Mouse (Mus musculus) hindbrain, embryonic 14.5 days (tissue): ENCODE results near the gene 1700022I11Rik. TPM values are rescaled to one million over a fixed set of nuclear protein-coding genes. Genes with fewer than 3 reads are reported as not detected.

Experiments used
- ATAC-seq: fragments of 200-750 bp; cut with Nextera tagmentation; 2 replicates; pipeline ENCODE4 v1.8.0; 2017; ENCODE audit warnings: moderate number of reproducible peaks, mild to moderate bottlenecking, moderate TSS enrichment, moderate library complexity; ENCODE audit not compliant: low FRiP score
- DNase-seq: peaks from one replicate; pipeline ENCODE4 v3.0.0-alpha.2; 2015; ENCODE audit warnings: low spot score
- H3K27ac ChIP-seq: fragments of 300-500 bp; sonication (generic); 2 replicates; pipeline ENCODE4 v1.5.1; 2014; ENCODE audit warnings: mild to moderate bottlenecking, moderate library complexity
- H3K27me3 ChIP-seq: fragments of 300-500 bp; sonication (generic); 2 replicates; pipeline ENCODE4 v1.6.1; 2014; ENCODE audit warnings: mild to moderate bottlenecking, low read length, mixed read lengths; ENCODE audit not compliant: control insufficient read depth, insufficient read depth
- H3K36me3 ChIP-seq: fragments of 300-500 bp; sonication (generic); replicated peaks from 2 replicates; pipeline ENCODE4 v1.6.1; 2014; ENCODE audit not compliant: control insufficient read depth, insufficient read depth
- H3K4me1 ChIP-seq: fragments of 300-500 bp; sonication (generic); replicated peaks from 2 replicates; pipeline ENCODE4 v1.6.1; 2014; ENCODE audit warnings: antibody characterized with exemption, low read length, mixed read lengths; ENCODE audit not compliant: control insufficient read depth, insufficient read depth
- H3K4me2 ChIP-seq: fragments of 300-500 bp; sonication (generic); replicated peaks from 2 replicates; pipeline ENCODE4 v1.6.1; 2014; ENCODE audit warnings: mild to moderate bottlenecking, moderate library complexity
- H3K4me3 ChIP-seq: fragments of 300-500 bp; sonication (generic); replicated peaks from 2 replicates; pipeline ENCODE4 v1.5.1; 2014; ENCODE audit warnings: mild to moderate bottlenecking, low read length
- H3K9ac ChIP-seq: fragments of 300-500 bp; sonication (generic); 2 replicates; pipeline ENCODE4 v1.6.1; 2014
- H3K9me3 ChIP-seq: fragments of 300-500 bp; sonication (generic); 2 replicates; pipeline ENCODE4 v1.6.1; 2016; ENCODE audit warnings: low read length; ENCODE audit not compliant: control insufficient read depth
- WGBS: fragments of 180-500 bp; shearing (Covaris S2); extraction: QIAGEN DNeasy Blood & Tissue Kit; methylation state at CpG from one replicate; pipeline ENCODE4 v1.1.7; 2014; 5-methylcytosine and 5-hydroxymethylcytosine counted together
- polyA plus RNA-seq: library from polyadenylated mRNA; unstranded; fragments of >200 nt; fragmentation: Nextera tagmentation; extraction: Ambion mirVana; gene quantifications from 2 replicates; pipeline ENCODE4 v1.2.1, GENCODE M21; 2014

Gene 1700022I11Rik
- 0.63 and 0.71 TPM in 2 replicates for polyA plus RNA-seq

- DNase-seq, result no peak
- 93% methylated on average over 4 of the region's 4 CpGs for WGBS
- no peaks in the 10 kb centered on the region for H3K27me3 ChIP-seq
- H3K27ac ChIP-seq, result no peak within 1 kb of the TSS
- H3K4me3 ChIP-seq, result no peak within 1 kb of the TSS
- H3K4me2 ChIP-seq, result no peak within 1 kb of the TSS
- peaks cover 4% of the 10 kb centered on the region; the same call in 1 of the 2 replicates for H3K4me1 ChIP-seq
- ATAC-seq, result no peak
- no peaks in the 10 kb centered on the region for H3K36me3 ChIP-seq
- H3K9me3 ChIP-seq, result no peaks in the 10 kb centered on the region
- no peak within 1 kb of the TSS for H3K9ac ChIP-seq
Observed at GRCm38 (mm10) chr4:42969304-42969703, at the start of gene 1700022I11Rik. Gene 1700022I11Rik, plus strand, starts transcription at chr4:42969604.

- Histone ChIP-seq H3K27ac (no peak overlapping the region), H3K4me3 (no peak overlapping the region), H3K9me3 (no peaks in the 10 kb centered on the region), H3K36me3 (no peaks in the 10 kb centered on the region; the same call in 1 of the 2 replicates), H3K4me2 (no peak overlapping the region), H3K27me3 (peaks cover 3% of the 10 kb centered on the region; the same call in 1 of the 2 replicates), H3K4me1 (peaks cover 14% of the 10 kb centered on the region; the same call in 1 of the 2 replicates), H3K9ac (no peak overlapping the region)
- ATAC-seq (no peak), DNase-seq (no peak)
- 87% methylated on average over 9 of the region's 9 CpGs for WGBS
Observed at GRCm38 (mm10) chr4:42920726-42921125, 48.7 kb upstream of the 1700022I11Rik start.

GRCm38 (mm10) chr4:42921536-42921935, 47.9 kb upstream of the 1700022I11Rik start:
- no peak for DNase-seq
- WGBS, result 78% methylated on average over 2 of the region's 2 CpGs
- H3K4me3 ChIP-seq, result no peak overlapping the region
- H3K9ac ChIP-seq, result no peak overlapping the region
- H3K4me1 ChIP-seq, result peaks cover 14% of the 10 kb centered on the region; the same call in 1 of the 2 replicates
- no peaks in the 10 kb centered on the region; the same call in 1 of the 2 replicates for H3K36me3 ChIP-seq
- H3K27ac ChIP-seq, result no peak overlapping the region
- H3K4me2 ChIP-seq, result no peak overlapping the region
- no peaks in the 10 kb centered on the region for H3K9me3 ChIP-seq
- ATAC-seq, result no peak
- H3K27me3 ChIP-seq, result no peaks in the 10 kb centered on the region

- no peaks in the 10 kb centered on the region for H3K9me3 ChIP-seq
- 48% methylated on average over 6 of the region's 6 CpGs for WGBS
- H3K27me3 ChIP-seq, result no peaks in the 10 kb centered on the region
- ATAC-seq (no peak), DNase-seq (peak; percentile 41)
- no peak overlapping the region for H3K9ac ChIP-seq
- H3K4me1 ChIP-seq, result peaks cover 14% of the 10 kb centered on the region; the same call in 1 of the 2 replicates
- H3K4me2 ChIP-seq, result no peak overlapping the region
- no peaks in the 10 kb centered on the region; the same call in 1 of the 2 replicates for H3K36me3 ChIP-seq
- H3K27ac ChIP-seq, result no peak overlapping the region
- H3K4me3 ChIP-seq, result no peak overlapping the region
Observed at GRCm38 (mm10) chr4:42922056-42922455, 47.3 kb upstream of the 1700022I11Rik start.

GRCm38 (mm10) chr4:42922461-42922860, 46.9 kb upstream of the 1700022I11Rik start:
- Histone ChIP-seq H3K9ac (no peak overlapping the region), H3K9me3 (no peaks in the 10 kb centered on the region), H3K27ac (no peak overlapping the region), H3K4me2 (no peak overlapping the region), H3K36me3 (no peaks in the 10 kb centered on the region; the same call in 1 of the 2 replicates), H3K27me3 (no peaks in the 10 kb centered on the region), H3K4me3 (no peak overlapping the region), H3K4me1 (peaks cover 10% of the 10 kb centered on the region; the same call in 1 of the 2 replicates)
- DNase-seq (no peak), ATAC-seq (no peak)
- WGBS, result 84% methylated on average over 8 of the region's 8 CpGs

- H3K4me1 ChIP-seq, result no peaks in the 10 kb centered on the region
- H3K36me3 ChIP-seq, result no peaks in the 10 kb centered on the region; the same call in 1 of the 2 replicates
- H3K4me3 ChIP-seq, result no peak overlapping the region
- no peak for DNase-seq
- no peaks in the 10 kb centered on the region for H3K9me3 ChIP-seq
- ATAC-seq, result no peak
- H3K27ac ChIP-seq, result no peak overlapping the region
- no peaks in the 10 kb centered on the region for H3K27me3 ChIP-seq
- WGBS, result 75% methylated on average over 13 of the region's 13 CpGs
- no peak overlapping the region for H3K9ac ChIP-seq
- no peak overlapping the region for H3K4me2 ChIP-seq
Observed at GRCm38 (mm10) chr4:42924095-42924710, 45.2 kb upstream of the 1700022I11Rik start.

- DNase-seq (no peak), ATAC-seq (no peak)
- Histone ChIP-seq H3K4me2 (no peak overlapping the region), H3K9ac (no peak overlapping the region), H3K4me3 (no peak overlapping the region), H3K36me3 (no peaks in the 10 kb centered on the region; the same call in 1 of the 2 replicates), H3K4me1 (no peaks in the 10 kb centered on the region), H3K27ac (no peak overlapping the region), H3K27me3 (no peaks in the 10 kb centered on the region), H3K9me3 (no peaks in the 10 kb centered on the region)
- 77% methylated on average over 5 of the region's 5 CpGs for WGBS
Observed at GRCm38 (mm10) chr4:42928209-42928608, 41.2 kb upstream of the 1700022I11Rik start.

GRCm38 (mm10) chr4:42928952-42929351, 40.5 kb upstream of the 1700022I11Rik start:
- Histone ChIP-seq H3K4me3 (no peak overlapping the region), H3K27me3 (no peaks in the 10 kb centered on the region), H3K27ac (no peak overlapping the region), H3K4me1 (no peaks in the 10 kb centered on the region), H3K36me3 (no peaks in the 10 kb centered on the region), H3K4me2 (no peak overlapping the region), H3K9me3 (no peaks in the 10 kb centered on the region), H3K9ac (no peak overlapping the region)
- 89% methylated on average over 9 of the region's 9 CpGs for WGBS
- DNase-seq (no peak), ATAC-seq (no peak)

GRCm38 (mm10) chr4:42932229-42932969, 37.0 kb upstream of the 1700022I11Rik start:
- Histone ChIP-seq H3K4me1 (no peaks in the 10 kb centered on the region), H3K4me2 (no peak overlapping the region), H3K9me3 (no peaks in the 10 kb centered on the region), H3K4me3 (no peak overlapping the region), H3K27ac (no peak overlapping the region), H3K36me3 (no peaks in the 10 kb centered on the region), H3K27me3 (no peaks in the 10 kb centered on the region), H3K9ac (no peak overlapping the region)
- ATAC-seq (no peak), DNase-seq (no peak)
- WGBS, result 67% methylated on average over 8 of the region's 8 CpGs
